Mouse (Mus musculus): ENCODE measurements at regions not wholly inside any gene's neighbourhood (a gene's known extent, or its start where the extent isn't known, plus 50 kb on each side); places are given as distances from the start of the nearest gene placed in this dataset.

DNA sequence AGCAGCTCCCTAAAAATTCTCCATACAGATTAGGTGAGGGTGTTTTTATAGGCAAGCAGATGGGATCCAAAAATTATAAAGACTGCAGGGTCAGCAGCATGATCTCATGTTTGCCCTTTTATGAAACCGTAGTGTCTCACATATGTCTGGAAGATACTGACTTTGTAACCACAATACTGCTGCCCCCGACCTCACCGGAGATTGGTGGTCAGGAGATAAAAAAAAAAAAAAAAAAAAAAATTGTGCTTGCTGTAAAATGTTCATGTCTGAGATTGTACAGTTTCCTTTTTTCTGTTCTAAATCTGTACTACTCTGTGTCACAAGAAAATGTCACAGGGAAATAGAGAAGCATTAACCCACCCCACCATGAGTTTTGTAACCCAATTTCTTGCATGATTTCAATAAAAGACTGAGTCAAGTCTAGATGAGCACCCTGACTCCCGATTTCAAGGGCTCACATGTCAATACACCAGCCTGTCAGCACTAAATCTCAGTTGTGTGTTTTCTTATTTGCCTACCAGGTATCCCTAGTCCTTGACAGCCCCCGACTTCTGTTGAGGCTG is 169.5 kb upstream of the Ipo5 start:
- no peak for TF ChIP-seq CTCF (conservative IDR thresholded peaks at IDR 0.05; ENCODE audit: insufficient read depth, insufficient read length, low read depth, low read length)
- no peak for TF ChIP-seq POLR2A (IDR thresholded peaks at IDR 0.05; ENCODE audit: low read depth, low read length)

All from kidney, adult 2 months (tissue).